Mouse (Mus musculus) spleen, adult 2 months (tissue): ENCODE data around the gene Spast.

Experiments
- CTCF ChIP-seq: fragments of 200-500 bp; IDR thresholded peaks from 2 replicates; pipeline ENCODE4 v1.5.1; 2011; ENCODE audit warnings: mild to moderate bottlenecking, inconsistent platforms; ENCODE audit not compliant: insufficient read depth, insufficient read length, insufficient replicate concordance; ENCODE audit errors: extremely low read depth
- POLR2A ChIP-seq: fragments of 200-500 bp; IDR thresholded peaks from 2 replicates; pipeline ENCODE4 v1.6.1; 2011; ENCODE audit warnings: low read depth, low read length, inconsistent platforms

DNA sequence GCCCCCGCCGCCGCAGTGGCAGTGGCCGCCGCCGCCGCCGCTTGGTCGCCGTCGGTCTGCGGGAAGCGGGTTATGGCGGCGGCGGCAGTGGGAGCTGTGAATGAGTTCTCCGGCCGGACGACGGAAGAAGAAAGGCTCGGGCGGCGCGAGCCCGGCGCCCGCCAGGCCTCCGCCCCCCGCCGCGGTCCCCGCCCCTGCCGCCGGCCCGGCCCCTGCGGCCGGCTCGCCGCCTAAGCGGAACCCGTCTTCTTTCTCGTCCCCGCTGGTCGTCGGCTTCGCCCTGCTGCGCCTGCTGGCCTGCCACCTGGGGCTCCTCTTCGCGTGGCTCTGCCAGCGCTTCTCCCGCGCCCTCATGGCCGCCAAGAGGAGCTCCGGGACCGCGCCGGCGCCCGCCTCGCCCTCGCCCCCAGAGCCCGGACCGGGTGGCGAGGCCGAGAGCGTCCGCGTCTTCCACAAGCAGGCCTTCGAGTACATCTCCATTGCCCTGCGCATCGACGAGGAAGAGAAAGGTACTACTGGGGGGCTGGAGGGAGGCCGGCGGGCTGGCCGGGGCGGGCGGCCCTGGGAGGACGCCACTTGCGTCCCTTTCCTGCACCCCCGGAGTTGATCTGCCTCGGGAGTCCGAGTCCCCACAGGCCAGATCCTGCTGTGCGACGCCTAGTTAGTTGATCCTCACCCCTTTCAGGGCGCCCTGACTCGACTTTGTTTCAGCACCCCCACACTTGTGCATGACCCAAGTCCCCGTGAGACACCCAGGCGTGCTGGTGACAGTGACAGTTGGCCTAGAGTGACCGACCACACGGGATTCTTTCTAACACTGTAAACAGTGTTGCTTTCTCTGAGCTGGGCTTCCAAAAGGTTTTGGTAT lies at the start of gene Spast:
- no peak for TF ChIP-seq CTCF
- no peak for TF ChIP-seq POLR2A
